Mouse (Mus musculus) layer of hippocampus, postnatal 36 days (tissue): ENCODE measurements around the gene Rpl6. TPM values are rescaled to one million over a fixed set of nuclear protein-coding genes. Genes with fewer than 3 reads are reported as not detected.
"Not testable (repeated sequence)": the region's sequence is repeated elsewhere in the genome, so short reads cannot be mapped to it uniquely, and the experiment has no call there.

Source experiments
- DNase-seq, 2 experiments: peaks; one replicate each; pipeline ENCODE4 v3.0.0; 2022
- total RNA-seq, 2 experiments: library from RNA; stranded (reverse); gene quantifications; 2 replicates each; pipeline ENCODE4 v1.2.3; 2021

The Rpl6 gene
- total RNA-seq, 2 experiments from 2014 or later, result 453 to 485 TPM

DNA sequence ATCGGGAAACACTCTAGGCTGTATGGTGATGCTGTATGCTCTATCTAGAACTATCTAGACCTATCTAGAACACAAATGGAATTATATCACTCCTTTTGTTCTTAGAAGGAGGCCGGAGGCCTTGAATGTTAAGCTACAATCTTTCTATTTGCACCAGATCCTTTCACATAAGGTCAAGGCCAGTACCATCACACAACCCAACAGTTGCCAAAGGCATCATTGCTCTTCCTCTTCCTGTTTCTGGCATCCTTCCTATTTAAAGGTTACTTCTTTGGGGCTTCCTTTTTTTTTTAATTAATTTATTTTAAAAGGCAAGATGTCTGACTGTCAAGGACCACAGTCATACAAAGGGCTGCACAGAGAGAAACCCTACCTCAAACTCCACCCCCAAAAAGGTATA is 6.9 kb upstream of the Rpl6 start:
- no peak for DNase-seq

DNA sequence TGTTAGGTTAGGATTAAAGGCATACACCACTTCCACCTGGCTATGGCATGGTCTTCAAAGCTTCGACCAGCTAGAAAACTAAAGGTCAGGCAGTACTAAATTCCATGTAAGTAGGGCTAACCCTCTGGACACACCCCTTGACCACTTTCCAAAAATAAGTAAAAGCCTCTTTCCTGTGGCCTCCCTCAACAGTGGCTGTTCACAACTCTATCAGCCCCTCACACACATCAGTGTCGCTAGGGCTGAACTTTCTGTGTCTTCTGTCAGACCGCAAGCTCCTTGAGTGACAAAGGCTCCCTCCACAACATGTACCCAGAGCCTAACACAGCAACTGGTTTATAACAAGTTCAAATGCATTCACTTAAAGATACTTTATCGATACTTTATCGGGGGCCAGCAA is 5.9 kb upstream of the Rpl6 start:
- no peak for DNase-seq

DNA sequence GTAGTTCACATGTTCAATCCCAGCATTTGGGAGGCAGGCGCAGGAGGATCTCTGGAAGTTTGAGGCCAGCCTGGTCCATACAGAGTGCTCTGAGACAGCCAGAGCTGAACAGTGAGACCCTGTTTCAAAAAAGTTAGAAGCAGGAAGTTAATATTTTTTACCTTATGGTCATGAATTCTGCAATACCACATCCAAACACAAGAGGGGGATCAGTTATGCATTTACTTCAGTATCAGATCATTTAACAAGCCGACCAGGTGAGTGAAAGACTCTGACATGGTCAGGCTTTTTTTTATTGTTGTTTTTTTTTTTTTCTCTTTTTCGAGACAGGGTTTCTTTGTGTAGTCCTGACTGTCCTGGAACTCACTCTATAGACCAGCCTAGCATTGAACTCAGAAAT is 2.5 kb upstream of the Rpl6 start:
- no peak for DNase-seq

DNA sequence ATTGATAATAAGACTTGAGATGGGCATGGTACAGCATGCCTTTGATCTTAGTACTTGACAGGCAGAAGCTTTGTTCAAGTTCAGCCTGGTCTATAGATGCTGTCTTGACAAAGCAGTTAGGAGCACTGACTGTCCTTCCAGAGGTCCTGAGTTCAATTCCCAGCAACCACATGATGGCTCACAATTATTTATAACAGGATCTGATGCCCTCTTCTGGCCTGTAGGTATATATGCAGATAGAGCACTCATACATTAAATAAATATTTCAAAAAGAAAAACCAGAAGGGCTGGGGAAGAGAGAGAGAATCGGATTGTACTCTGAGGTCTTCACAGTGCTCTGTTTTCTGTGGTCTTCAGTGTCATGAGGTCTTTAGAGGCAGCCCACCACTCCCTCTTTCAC is 1.8 kb upstream of the Rpl6 start:
- DNase-seq, result no peak

DNA sequence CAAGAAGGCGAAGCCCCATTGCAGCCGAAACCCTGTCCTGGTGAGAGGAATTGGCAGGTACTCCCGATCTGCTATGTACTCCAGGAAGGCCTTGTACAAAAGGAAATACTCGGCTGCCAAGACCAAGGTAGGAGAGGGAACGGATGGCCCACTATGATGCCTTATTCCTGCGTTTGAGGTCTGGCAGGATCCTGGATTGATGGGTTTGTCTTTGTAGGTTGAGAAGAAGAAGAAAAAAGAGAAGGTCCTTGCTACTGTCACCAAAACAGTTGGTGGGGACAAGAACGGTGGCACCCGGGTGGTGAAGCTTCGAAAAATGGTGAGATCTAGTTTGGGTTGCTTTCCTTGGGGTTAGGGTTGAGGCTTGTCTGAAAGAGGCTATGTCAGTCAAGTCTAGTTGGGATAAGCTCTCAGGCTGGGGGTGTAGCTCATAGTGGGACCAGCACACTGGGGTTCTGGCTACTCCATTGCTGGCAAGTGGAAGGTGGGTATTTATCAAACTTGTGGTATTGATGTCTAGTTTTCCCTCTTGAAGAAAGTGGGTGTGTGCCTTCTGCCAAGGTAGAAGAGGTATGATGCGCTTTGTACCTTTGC is 1.4 kb downstream of the Rpl6 start:
- not testable (repeated sequence) for DNase-seq

DNA sequence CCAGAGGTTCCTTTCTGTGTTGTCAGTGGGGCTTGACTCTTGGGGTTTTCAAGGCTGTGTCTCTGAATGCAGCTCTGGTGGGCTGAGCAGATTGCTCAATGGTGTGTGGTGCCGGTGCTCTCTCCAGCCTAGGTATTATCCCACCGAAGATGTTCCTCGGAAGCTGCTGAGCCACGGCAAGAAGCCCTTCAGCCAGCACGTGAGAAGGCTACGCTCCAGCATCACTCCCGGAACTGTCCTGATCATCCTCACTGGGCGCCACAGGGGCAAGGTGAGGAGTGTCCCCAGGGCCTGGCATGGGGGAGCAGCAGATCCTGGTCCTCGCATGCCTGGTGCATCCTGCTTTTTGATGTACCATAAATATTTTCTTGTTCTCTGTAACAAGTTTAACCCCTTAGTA is 2.3 kb downstream of the Rpl6 start:
- DNase-seq, result no peak

DNA sequence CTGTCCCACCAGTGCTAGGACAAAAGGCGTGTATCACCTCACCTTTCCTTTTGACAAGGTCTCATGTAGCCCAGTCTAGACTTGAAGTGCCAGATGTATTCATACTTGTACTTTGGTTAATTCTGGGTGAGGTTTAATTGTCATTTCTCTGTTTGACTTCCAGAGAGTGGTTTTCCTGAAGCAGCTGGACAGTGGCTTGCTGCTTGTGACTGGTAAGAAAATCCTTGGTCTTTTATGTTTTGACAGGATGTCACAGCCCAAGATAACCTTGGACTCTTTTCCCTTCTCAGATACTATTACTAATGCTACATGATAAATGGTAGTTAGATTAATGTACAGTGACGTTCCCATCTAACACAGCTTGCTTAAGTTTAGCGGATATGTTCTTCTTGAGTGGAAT is 2.7 kb downstream of the Rpl6 start:
- DNase-seq, result no peak

DNA sequence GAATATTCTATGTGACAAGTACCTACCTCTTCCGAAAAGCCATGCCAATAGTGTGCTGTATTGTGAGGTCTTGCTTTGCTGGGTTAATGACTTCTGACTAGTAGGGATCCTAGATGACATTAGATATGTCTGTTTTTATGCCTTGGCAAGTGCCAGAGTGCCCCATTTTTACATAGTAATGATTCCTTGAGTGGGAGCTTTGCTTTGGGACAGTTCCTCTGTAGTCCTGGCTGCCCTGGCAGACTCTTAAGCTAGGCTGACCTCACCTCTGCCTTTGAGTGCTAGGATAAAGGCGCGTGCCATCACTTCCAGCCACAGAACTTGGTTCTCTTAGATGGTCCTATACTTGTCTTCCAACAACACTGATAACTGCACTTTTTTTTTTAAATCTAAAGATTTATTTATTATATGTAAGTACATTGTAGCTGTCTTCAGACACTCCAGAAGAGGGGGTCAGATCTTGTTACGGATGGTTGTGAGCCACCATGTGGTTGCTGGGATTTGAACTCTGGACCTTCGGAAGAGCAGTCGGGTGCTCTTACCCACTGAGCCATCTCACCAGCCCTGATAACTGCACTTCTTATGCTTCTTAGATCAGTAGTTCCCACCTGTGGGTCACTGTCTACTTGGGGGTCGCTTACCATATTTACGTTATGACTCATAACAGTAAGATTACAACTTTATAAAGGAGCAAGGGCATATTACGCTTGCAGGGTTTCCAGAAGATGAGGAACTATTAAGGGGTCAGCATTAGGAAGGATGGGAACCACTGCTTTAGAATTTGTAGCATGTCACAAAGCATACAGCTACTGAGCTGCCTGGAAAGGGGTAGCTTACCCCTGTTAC is 5.7 kb downstream of the Rpl6 start:
- DNase-seq, result no peak

DNA sequence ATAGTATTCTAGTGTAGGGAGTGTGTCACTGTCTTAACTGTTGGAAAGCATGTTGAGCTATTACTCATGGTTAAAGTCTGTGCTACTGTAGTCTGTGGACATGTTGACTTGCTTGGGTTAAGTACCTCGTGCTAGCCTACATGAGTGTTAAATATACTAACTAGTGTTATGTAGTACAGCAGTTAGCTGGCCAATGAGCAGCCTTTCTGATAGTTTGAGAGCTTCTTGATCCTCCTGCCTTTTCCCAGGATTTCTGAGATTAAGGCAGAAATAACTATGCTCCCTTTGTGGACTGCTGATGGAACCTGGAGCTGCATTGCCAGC is 6.3 kb downstream of the Rpl6 start:
- DNase-seq, result no peak

DNA sequence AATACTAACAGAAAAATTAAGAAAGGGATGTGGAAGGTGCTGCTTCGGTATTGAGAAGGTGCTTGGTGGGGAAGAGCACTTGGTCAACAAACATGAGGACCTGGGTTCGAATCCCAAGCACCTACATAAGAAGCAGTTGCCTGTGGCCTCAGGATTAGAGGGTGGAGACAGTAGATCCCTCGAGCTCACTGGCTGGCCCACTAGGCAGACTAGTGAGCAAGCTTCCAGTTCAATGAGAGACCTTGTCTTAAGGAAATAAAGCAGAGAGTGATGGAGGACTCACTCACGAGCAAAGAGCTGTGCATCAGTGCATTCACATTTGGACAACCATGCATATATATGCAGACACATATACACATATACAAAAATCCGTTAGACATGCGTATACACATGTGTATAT is 7.8 kb downstream of the Rpl6 start:
- no peak for DNase-seq

DNA sequence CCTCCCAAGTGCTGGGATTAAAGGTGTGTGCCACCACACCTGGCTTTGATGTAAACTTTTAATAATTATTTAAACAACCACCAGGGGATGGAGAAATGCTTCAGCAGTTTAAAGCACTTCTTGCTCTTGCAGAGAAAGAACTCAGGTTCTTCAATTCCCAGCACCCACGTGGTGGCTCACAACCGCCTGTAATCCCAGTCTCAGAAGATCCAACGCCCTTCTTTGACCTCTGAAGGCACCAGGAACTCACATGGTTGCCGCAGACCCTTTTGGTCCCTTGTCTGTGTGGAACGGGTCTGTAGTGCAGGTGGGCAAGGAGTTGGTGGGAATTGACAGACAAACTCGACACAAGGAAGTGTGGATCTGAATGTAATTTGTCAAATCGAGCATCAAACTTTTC is 10.4 kb downstream of the Rpl6 start:
- DNase-seq, result no peak

DNA sequence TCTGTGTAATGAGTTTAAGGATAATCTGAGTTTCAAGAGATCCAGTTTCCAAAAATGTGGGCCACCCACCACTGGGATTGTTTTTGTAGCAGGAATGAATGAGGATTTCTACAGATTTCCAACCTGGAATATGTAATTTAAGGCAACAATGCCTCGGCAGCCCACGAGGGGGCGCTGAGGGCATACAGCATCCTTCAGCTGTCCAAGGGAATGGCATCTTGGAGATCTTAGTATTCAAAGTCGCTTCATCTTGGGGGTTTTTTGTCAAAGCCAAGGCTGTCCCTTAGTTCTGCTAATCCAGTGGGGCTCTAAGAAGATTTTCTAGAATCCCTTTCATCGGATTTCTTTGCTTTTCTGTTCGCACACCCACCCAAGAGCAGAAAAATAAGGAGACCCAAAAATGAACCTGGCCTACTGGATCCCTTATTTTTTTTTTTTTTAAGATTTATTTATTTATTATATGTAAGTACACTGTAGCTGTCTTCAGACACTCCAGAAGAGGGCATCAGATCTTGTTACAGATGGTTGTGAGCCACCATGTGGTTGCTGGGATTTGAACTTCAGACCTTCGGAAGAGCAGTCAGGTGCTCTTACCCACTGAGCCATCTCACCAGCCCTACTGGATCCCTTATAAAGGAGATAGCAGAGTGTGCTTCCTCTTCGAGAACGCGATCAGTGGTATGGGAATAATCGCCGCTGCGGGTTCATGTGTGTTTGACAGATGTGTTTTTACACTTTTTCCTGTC is 11.3 kb downstream of the Rpl6 start:
- DNase-seq, result peak; percentile 56 to 64

DNA sequence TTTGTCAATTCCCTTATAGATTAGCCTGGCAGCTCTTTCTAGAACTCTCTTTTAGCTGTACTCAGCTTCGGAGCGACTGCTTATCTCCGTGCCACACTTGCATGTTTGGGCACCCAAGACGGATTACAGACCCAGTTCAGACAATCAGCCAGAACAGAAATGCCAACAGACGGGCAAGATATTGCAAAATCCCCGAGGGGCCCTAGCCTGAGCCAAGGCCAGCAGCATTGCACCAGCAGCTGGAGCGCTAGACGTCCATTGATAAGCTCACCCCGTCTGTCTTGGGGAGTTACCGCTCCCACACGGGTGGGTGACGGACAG is 11.8 kb downstream of the Rpl6 start:
- DNase-seq, result no peak

DNA sequence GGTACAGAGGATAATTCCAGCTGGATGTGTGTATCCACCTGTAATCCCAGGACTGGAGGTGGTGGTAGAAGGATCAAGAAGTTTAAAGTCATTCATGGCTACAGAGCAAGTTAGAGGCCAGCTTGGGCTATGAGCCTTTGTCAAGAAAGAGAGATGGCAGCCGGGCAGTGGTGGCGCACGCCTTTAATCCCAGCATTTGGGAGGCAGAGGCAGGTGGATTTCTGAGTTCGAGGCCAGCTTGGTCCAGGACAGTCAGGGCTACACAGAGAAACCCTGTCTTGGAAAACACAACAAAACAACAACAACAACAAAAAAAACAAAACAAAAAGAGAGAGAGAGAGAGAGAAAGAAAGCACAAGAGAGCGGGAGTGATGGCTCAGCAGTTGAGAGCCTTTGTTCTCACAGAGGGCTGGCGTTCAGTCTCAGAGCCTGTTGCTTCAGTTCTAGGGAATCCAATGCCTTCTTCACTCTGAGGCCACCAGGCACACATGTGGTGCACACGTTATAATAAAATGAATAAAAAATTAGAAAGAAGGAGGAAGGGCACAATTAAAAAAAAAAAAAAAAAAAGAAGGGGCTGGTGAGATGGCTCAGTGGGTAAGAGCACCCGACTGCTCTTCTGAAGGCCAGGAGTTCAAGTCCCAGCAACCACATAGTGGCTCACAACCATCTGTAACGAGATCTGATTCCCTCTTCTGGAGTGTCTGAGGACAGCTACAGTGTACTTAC is 12.5 kb downstream of the Rpl6 start:
- not testable (repeated sequence) for DNase-seq

DNA sequence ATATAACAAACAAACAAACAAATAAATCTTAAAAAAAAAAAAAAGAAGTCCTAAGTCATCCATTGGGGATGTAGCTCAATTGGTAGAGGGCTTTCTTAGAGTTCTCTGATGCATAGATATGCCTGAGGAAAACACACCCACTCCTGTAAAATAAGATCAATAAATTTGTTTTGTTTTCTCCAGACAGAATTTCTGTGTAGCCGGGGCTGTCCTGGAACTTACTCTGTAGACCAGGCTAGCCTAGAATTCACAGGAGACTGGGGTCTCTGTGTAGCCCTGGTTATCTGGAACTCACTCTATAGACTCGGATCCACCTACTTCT is 13.0 kb downstream of the Rpl6 start:
- DNase-seq, result no peak

DNA sequence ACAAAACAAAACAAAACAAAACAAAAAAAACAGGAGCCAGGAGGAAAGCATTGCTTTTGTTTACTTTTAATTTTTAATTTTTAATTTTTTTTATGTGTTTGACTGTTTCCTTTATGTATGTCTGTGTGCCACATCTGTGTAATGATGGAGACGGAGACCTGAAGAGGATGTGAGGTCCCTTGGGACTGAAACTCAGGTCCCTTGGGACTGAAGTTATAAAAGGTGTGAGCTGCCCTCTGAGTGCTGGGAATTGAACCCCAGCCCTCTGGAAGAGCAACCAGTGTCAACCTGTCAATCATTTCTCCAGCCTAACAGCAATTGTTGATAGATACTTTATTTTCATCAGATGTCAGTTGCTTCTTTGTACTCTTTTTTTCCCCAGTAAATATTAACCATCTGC is 14.9 kb downstream of the Rpl6 start:
- no peak for DNase-seq

DNA sequence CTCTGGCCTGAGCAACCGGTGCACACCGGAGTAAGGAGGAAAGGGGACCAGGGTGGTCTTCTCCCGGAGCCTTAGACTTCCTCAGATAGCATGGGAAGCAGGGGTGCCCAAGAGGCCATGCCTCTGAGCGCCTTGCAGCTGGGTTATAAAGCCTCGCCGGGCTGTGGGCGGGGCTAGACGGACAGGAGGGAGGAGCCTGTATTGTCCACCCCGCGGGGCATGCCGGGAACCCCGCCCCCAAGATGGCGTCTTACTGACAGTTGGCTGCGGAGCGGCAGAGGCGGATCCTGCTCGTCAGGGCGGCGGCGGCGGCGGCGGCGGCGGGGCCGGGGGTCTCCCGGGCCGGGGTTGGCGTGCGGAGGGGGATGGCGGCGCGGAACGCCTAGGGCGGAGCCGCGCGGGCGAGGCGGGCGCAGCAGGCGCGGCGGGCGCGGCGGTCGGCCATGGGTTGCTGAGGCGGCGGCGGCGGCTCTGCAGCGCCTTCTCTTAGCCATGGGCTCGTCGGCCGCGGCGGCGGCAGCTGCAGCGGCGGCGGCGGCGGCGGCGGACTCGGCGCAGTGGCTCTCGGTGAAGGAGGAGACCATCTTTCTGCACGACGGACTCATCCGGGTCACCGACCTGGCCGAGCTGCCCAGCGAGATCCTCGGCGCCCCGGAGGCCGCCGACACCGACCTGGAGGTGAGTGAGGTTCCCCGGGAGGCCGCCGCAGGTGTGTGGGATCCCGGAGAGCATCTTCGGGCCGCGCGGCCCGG is 15.9 kb downstream of the Rpl6 start, which contains the start of gene Hectd4:
TSS of gene Hectd4 (plus strand) at position 240 of the 752 bp plus-strand sequence.
- DNase-seq, result peak; percentile 93 to 96

DNA sequence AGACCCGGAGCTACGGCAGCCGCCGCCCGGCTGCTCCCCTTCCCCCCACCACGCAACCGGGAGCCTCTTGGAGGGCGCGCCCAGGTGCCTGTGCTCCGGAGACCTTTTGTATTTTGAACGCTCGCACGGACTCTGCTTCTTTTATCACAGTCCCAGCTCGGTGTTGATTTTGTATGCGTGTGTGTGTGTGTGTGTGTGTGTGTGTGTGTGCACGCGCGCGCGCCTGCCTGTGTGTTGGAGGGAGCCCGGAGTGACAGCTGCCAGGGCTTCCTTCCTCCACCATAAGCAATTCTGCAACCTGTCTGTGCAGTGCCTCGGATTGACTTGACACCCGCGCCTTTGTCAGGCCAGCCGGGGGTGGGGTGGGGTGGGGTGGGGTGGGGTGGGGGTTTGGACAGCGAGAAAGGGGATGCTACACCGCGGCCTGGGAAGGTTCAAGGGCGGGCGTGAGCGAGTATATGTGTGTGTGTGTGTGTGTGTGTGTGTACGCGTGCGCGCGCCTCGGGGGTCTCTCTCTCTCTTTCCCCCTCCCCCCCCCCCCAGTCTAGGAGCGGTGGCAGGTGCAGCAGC is 16.5 kb downstream of the Rpl6 start:
- peak; percentile 35 to 45 for DNase-seq

DNA sequence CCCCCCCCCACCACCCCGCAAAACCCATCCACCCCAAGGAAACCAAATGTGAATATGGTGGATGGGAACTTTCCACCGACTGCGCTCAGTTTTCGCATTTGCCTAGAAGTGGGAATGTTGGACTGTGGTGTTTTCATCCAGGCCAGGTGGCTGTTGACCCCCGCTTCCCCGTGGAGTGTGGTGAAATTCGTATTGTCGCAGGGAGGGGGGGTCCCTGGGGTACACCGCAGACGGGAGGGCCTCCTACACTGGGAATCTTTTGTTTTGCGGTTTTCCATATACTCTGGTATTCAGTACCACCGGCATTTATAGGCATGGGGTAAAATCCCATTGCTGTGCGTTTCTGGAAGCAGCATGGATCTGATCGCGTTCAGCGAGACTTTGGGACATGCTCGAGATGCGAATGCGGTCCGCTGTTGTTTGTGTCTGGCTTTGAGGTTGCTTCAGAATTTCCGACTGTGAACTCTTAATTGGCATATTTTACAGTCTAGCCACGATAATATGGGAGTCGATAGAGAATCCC is 17.1 kb downstream of the Rpl6 start:
- DNase-seq, result no peak

DNA sequence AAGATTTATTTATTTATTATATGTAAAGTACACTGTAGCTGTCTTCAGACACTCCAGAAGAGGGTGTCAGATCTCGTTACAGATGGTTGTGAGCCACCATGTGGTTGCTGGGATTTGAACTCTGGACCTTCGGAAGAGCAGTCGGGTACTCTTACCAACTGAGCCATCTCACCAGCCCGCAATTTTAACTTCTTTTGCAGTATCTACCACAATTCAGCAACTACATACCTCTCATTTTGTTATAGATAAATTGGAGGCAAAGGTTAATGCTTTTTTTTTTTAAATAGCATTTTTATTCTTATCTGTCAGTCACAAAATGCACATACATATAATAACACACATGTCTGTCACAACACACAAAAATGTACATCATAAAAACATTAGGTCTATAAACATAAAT is 19.7 kb downstream of the Rpl6 start:
- DNase-seq, result not testable (repeated sequence)

DNA sequence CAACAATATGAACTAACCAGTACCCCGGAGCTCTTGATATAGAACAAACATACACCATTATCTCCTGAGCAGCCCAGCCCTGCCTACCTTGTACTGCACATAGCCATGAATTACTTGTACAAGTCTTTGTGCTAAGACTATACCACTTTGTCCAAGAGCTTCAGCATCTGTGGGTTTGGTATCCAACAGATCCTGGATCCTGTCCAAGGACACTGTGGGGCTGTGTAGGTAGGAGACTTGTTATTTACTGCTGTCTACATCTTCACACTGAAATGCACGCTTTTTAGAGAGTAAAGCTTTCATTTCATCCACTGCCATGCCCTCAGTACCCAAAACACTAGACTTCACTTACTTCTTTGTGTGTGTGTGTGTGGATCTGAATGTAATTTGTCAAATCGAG is 20.6 kb downstream of the Rpl6 start:
- no peak for DNase-seq

DNA sequence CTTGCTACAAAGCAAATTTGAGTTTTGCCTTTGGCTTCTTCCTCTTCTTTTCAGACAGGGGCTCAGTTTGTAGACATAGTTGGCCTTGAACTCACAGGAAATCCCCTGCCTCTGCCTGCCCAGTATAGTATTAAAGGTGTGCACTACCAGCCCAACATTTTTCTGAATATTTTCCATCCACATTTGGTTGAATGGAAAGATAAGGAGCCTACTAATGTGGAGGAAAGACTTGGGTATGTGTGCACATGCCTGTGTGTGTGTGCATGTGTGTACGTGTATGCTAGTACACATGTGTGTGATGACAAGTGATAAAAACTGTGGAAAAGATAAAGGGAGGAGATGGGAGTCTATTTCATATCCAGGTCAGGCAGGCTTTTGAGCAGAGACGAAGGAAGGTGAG is 21.6 kb downstream of the Rpl6 start:
- DNase-seq, result no peak
